Mouse (Mus musculus): ENCODE results near the gene Rps16.
A peak's percentile ranks its signal among the peaks of the same experiment; 100 is the strongest.
"Not testable (repeated sequence)": the region's sequence is repeated elsewhere in the genome, so short reads cannot be mapped to it uniquely, and the experiment has no call there.

The Rps16 gene

GRCm38 (mm10) chr7:28386877-28387276 is 36.4 kb downstream of the Rps16 start:
- DNase-seq (ENCODE audit: low read depth, low spot score): not testable (repeated sequence)

- not testable (repeated sequence) for DNase-seq (ENCODE audit: low read depth, low spot score)
Measured at GRCm38 (mm10) chr7:28387384-28387783, 36.9 kb downstream of the Rps16 start.

GRCm38 (mm10) chr7:28390331-28390730 is 39.9 kb downstream of the Rps16 start:
- no peak for DNase-seq (ENCODE audit: low read depth, low spot score)

GRCm38 (mm10) chr7:28392429-28393271 is 42.2 kb downstream of the Rps16 start, which contains the start of the genes Med29 and Paf1:
Gene Med29 (minus strand): TSS chr7:28392708.
Gene Paf1 (plus strand): TSS chr7:28392951.
- peak; percentile 97 for DNase-seq (ENCODE audit: low read depth, low spot score)

- DNase-seq (ENCODE audit: low read depth, low spot score): no peak
Measured at GRCm38 (mm10) chr7:28393272-28393951, 43.0 kb downstream of the Rps16 start.

- no peak for DNase-seq (ENCODE audit: low read depth, low spot score)
Measured at GRCm38 (mm10) chr7:28395425-28395824, 45.0 kb downstream of the Rps16 start.

- DNase-seq (ENCODE audit: low read depth, low spot score): peak; percentile 61
Measured at GRCm38 (mm10) chr7:28398000-28398399, 47.5 kb downstream of the Rps16 start.

- no peak for DNase-seq (ENCODE audit: low read depth, low spot score)
Measured at GRCm38 (mm10) chr7:28398696-28399340, 48.4 kb downstream of the Rps16 start.

- no peak for DNase-seq (ENCODE audit: low read depth, low spot score)
Measured at GRCm38 (mm10) chr7:28401030-28401429, 50.6 kb downstream of the Rps16 start.

GRCm38 (mm10) chr7:28401942-28402341 is 51.5 kb downstream of the Rps16 start:
- DNase-seq (ENCODE audit: low read depth, low spot score): no peak

All from CD4-positive, CD25-positive, alpha-beta regulatory T cell, adult 2 months (primary cell).